Mouse (Mus musculus) neural tube, embryonic 12.5 days (tissue): ENCODE results near the gene Smarce1. TPM values are rescaled to one million over a fixed set of nuclear protein-coding genes. Genes with fewer than 3 reads are reported as not detected.

Source experiments
- ATAC-seq: fragments of 200-750 bp; cut with Nextera tagmentation; 2 replicates; pipeline ENCODE4 v1.8.0; 2017; ENCODE audit warnings: low read depth, mild to moderate bottlenecking, moderate TSS enrichment, moderate library complexity; ENCODE audit not compliant: low FRiP score
- H3K27ac ChIP-seq: fragments of 300-500 bp; sonication (generic); 2 replicates; pipeline ENCODE4 v1.5.1; 2016
- H3K27me3 ChIP-seq: fragments of 300-500 bp; sonication (generic); replicated peaks from 2 replicates; pipeline ENCODE4 v1.6.1; 2016; ENCODE audit warnings: mild to moderate bottlenecking
- H3K36me3 ChIP-seq: fragments of 300-500 bp; sonication (generic); 2 replicates; pipeline ENCODE4 v1.6.1; 2016; ENCODE audit warnings: mild to moderate bottlenecking
- H3K4me1 ChIP-seq: fragments of 300-500 bp; sonication (generic); 2 replicates; pipeline ENCODE4 v1.6.1; 2016
- H3K4me2 ChIP-seq: fragments of 300-500 bp; sonication (generic); replicated peaks from 2 replicates; pipeline ENCODE4 v1.6.1; 2016; ENCODE audit warnings: mild to moderate bottlenecking
- H3K4me3 ChIP-seq: fragments of 300-500 bp; sonication (generic); 2 replicates; pipeline ENCODE4 v1.5.1; 2016
- H3K9ac ChIP-seq: fragments of 300-500 bp; sonication (generic); 2 replicates; pipeline ENCODE4 v1.6.1; 2016; ENCODE audit warnings: mild to moderate bottlenecking
- H3K9me3 ChIP-seq: fragments of 300-500 bp; sonication (generic); 2 replicates; pipeline ENCODE4 v1.6.1; 2016; ENCODE audit warnings: mild to moderate bottlenecking
- WGBS: fragments of 180-500 bp; shearing (Covaris S2); methylation state at CpG from one replicate; pipeline ENCODE4 v1.1.7; 2016; 5-methylcytosine and 5-hydroxymethylcytosine counted together
- polyA plus RNA-seq: library from polyadenylated mRNA; unstranded; fragments of >200 nt; fragmentation: Nextera tagmentation; extraction: Ambion mirVana; gene quantifications from 2 replicates; pipeline ENCODE4 v1.2.1, GENCODE M21; 2016

Smarce1 gene
- polyA plus RNA-seq, 1 experiment from 2014 or later, result 348 TPM

DNA sequence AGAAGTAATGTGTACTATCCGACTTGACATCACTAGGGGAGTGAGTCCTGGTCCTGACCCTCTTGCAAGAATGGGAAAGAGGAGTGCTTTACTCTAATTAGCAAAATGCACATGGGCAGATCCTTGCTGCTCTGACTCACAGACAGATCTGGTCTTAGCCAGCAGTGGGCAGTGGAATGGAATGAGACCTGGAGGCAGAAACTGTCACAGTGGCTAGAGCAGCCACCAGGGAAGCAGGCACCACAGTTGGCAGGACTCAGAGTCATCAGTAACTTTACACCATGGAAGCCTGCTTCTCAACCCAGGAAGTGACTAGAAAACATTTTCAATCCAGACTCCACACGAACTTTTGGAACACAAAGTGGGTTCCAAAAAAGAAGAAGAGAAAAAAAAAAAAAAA lies 9.0 kb downstream of the Smarce1 start:
- ATAC-seq, result no peak

DNA sequence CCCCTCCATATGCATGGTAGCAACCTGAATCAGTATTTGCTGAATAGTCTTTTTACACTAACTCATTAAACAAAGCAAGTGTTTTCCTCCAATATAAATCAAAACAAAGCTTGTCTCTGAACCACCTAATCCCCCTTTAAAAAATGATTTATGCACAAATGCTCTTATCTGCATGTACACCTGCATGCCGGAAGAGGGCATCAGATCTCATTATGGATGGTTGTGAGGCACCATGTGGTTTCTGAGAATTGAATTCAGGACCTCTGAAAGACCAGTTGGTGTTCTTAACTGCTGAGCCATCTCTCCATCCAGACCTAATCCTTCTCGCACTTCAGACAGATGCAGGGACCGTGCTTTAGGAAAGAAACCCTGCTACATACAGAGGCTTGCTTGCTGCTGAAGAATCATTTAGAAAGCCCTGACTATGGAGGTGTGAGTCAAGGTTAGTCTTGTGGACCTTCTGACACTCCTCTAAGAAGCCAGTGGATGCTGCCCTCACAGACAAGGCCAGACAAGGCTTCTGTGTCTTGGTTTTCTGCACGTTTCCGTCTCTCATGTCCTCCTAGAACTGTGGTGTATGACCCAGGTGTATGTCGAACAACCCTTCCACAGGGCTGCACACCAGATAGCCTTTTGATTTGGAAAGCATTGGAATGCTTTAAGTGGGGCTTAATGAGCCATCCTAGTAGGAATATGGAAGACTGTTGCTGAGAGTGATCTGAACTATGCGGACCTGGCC lies 13.4 kb downstream of the Smarce1 start:
- no peak for ATAC-seq
- Histone ChIP-seq H3K4me3 (no peak overlapping the region), H3K9ac (no peak overlapping the region), H3K27ac (no peak overlapping the region), H3K9me3 (no peaks in the 10 kb centered on the region), H3K36me3 (peaks cover 86% of the 10 kb centered on the region), H3K27me3 (no peaks in the 10 kb centered on the region), H3K4me1 (no peaks in the 10 kb centered on the region), H3K4me2 (no peak overlapping the region)
- 95% methylated on average over 7 of the region's 7 CpGs for WGBS

More for the DNA sequence above, 9.0 kb downstream of the Smarce1 start:
- H3K27ac ChIP-seq, result no peak overlapping the region
- H3K4me3 ChIP-seq, result no peak overlapping the region
- H3K36me3 ChIP-seq, result peaks cover 77% of the 10 kb centered on the region
- WGBS, result 86% methylated on average over 2 of the region's 2 CpGs
- H3K4me1 ChIP-seq, result no peaks in the 10 kb centered on the region
- no peaks in the 10 kb centered on the region for H3K9me3 ChIP-seq
- no peaks in the 10 kb centered on the region for H3K27me3 ChIP-seq
- no peak overlapping the region for H3K9ac ChIP-seq
- no peak overlapping the region for H3K4me2 ChIP-seq

DNA sequence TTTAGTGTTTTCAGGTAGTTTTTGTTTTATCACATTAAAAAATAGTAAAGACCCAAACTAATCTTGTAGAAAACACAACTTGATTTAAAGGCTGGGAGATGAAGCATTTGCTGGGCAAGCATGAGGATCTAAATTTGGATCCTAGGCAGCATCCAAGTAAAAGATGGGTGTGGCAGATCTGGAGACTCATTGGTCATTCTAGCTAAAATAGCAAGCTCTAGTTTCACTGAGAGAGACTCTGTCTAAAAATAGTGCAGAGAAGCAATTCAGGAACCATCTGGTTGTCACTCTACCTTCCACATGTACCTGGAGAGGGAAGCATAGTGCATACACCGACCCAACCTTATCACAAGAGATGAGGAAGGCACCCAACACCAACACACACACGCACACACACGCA lies 14.6 kb downstream of the Smarce1 start:
- Histone ChIP-seq H3K9me3 (no peaks in the 10 kb centered on the region), H3K4me3 (no peak overlapping the region), H3K4me1 (no peaks in the 10 kb centered on the region), H3K27me3 (no peaks in the 10 kb centered on the region), H3K4me2 (no peak overlapping the region), H3K9ac (no peak overlapping the region), H3K27ac (no peak overlapping the region), H3K36me3 (peaks cover 87% of the 10 kb centered on the region)
- WGBS, result 98% methylated on average over 3 of the region's 3 CpGs
- ATAC-seq, result no peak

GRCm38 (mm10) chr11:99212693-99213092 lies 18.1 kb downstream of the Smarce1 start:
- Histone ChIP-seq H3K36me3 (peaks cover 77% of the 10 kb centered on the region), H3K4me2 (no peak overlapping the region), H3K9me3 (no peaks in the 10 kb centered on the region), H3K4me1 (no peaks in the 10 kb centered on the region), H3K4me3 (no peak overlapping the region), H3K9ac (no peak overlapping the region), H3K27ac (no peak overlapping the region), H3K27me3 (no peaks in the 10 kb centered on the region)
- no peak for ATAC-seq
- 86% methylated on average over 7 of the region's 7 CpGs for WGBS

DNA sequence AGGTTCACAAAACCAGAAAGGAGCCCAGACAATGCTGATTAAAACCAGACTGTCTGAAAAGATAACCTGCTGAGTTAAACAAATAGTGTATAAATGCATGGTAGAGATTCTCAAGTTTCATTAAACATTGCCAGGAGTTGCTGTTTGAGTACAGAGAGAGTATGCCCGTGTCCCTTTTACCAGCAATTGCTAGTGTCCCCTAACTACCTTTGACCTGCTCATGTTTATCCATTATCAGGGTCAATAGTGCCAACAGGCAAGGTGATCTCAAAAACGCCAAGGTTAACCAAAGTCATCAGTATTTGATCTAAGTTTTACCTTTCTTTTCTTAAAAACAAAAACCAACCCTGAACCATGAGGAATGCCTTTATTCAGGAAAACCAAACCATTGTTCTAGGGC lies 18.9 kb downstream of the Smarce1 start:
- H3K4me2 ChIP-seq, result no peak overlapping the region
- WGBS, result 86% methylated on average over 2 of the region's 2 CpGs
- no peak for ATAC-seq

GRCm38 (mm10) chr11:99208105-99208669 lies 22.6 kb downstream of the Smarce1 start:
- WGBS, result 80% methylated on average over 8 of the region's 8 CpGs
- Histone ChIP-seq H3K4me2 (no peak overlapping the region), H3K36me3 (peaks cover 33% of the 10 kb centered on the region), H3K4me1 (no peaks in the 10 kb centered on the region), H3K9ac (no peak overlapping the region), H3K4me3 (no peak overlapping the region), H3K27ac (no peak overlapping the region), H3K9me3 (no peaks in the 10 kb centered on the region), H3K27me3 (no peaks in the 10 kb centered on the region)
- ATAC-seq, result no peak

More for the DNA sequence above, 18.9 kb downstream of the Smarce1 start:
- Histone ChIP-seq H3K9me3 (no peaks in the 10 kb centered on the region), H3K27me3 (no peaks in the 10 kb centered on the region), H3K9ac (no peak overlapping the region), H3K27ac (no peak overlapping the region), H3K4me3 (no peak overlapping the region), H3K4me1 (no peaks in the 10 kb centered on the region), H3K36me3 (peaks cover 70% of the 10 kb centered on the region)

DNA sequence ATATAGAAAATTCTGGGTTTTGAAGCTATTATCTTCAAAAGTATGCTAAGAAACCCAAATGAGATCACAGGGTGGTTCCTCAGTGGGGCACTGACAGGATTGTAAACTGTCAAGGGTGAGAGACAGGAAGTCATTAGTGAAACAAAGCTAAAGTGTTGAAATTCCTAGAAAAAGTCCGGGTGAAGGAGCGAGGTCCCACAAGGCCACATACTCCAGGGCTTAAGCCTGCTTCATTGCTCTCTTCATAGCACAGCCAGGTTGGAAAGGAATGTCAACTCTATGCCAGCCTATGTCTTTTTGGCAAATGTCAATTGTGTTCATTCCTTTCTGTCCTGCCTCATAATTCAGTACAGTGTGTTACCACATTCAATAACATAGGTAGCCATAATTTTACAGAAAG lies 23.4 kb downstream of the Smarce1 start:
- Histone ChIP-seq H3K9ac (no peak overlapping the region), H3K4me3 (no peak overlapping the region), H3K4me1 (no peaks in the 10 kb centered on the region), H3K27ac (no peak overlapping the region), H3K27me3 (no peaks in the 10 kb centered on the region), H3K36me3 (peaks cover 26% of the 10 kb centered on the region), H3K4me2 (no peak overlapping the region), H3K9me3 (no peaks in the 10 kb centered on the region)
- ATAC-seq, result no peak
- WGBS, result 12% methylated on average over 2 of the region's 2 CpGs

- no peak overlapping the region for H3K4me3 ChIP-seq
- peaks cover 21% of the 10 kb centered on the region for H3K36me3 ChIP-seq
- H3K4me2 ChIP-seq, result no peak overlapping the region
- ATAC-seq, result no peak
- H3K27ac ChIP-seq, result no peak overlapping the region
- 44% methylated on average over 2 of the region's 2 CpGs for WGBS
- H3K9me3 ChIP-seq, result no peaks in the 10 kb centered on the region
- H3K27me3 ChIP-seq, result no peaks in the 10 kb centered on the region
- no peak overlapping the region for H3K9ac ChIP-seq
- no peaks in the 10 kb centered on the region for H3K4me1 ChIP-seq
Observed at GRCm38 (mm10) chr11:99206954-99207353, 23.9 kb downstream of the Smarce1 start.

DNA sequence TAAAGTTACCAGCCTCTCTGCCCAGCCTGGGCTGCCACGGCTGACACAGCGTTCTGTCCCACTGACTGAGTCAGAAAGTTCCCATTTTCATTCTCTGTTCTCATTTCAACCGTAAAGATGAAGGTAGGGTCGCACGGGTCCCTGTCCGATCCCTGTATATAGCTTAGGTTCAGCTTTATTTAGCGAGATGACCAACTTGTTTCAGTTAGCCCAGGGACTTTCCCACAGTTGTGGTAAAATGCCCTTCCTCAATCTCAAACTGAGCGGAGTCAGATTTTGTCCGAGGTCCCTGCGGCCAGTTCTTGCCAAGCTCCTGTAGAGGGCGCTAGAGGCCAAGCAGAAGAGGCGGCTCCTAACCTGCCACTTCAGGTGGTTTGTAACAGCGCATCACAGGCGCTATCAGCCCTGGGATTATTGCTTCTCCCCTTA lies 41.6 kb downstream of the Smarce1 start:
- Histone ChIP-seq H3K4me1 (no peaks in the 10 kb centered on the region), H3K9me3 (no peaks in the 10 kb centered on the region), H3K9ac (no peak overlapping the region), H3K4me3 (no peak overlapping the region), H3K36me3 (no peaks in the 10 kb centered on the region), H3K27me3 (no peaks in the 10 kb centered on the region), H3K27ac (no peak overlapping the region), H3K4me2 (no peak overlapping the region)
- ATAC-seq, result no peak
- WGBS, result 25% methylated on average over 14 of the region's 14 CpGs

DNA sequence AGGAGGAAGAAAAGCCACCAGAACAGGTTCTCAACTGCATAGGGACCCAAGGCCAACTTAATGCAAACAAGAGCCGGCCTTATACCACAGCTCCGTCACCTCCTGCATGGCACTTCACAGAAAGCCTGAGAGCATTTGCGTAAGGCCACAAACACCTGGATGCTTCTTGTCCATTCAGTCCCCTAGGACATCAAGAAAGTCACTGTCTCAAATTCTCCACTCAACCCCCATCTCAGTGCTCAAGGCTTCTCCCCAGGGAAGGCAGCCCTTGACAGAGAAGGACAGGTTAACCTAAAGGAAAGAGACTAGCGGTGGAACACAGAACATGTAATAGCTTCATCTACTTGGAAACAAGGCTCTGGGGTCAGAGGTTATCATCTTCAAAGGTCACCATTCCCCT lies 43.5 kb downstream of the Smarce1 start:
- Histone ChIP-seq H3K4me1 (peaks cover 7% of the 10 kb centered on the region; the same call in 1 of the 2 replicates), H3K4me2 (no peak overlapping the region), H3K36me3 (no peaks in the 10 kb centered on the region), H3K27ac (no peak overlapping the region), H3K9ac (no peak overlapping the region), H3K27me3 (no peaks in the 10 kb centered on the region), H3K9me3 (no peaks in the 10 kb centered on the region), H3K4me3 (no peak overlapping the region)
- 95% methylated on average over 4 of the region's 4 CpGs for WGBS
- no peak for ATAC-seq

GRCm38 (mm10) chr11:99186836-99187235 lies 44.0 kb downstream of the Smarce1 start:
- H3K4me3 ChIP-seq, result no peak overlapping the region

GRCm38 (mm10) chr11:99182575-99182974 lies 48.2 kb downstream of the Smarce1 start:
- 49% methylated on average over 11 of the region's 11 CpGs for WGBS
- no peak overlapping the region for H3K4me3 ChIP-seq
- peaks cover 10% of the 10 kb centered on the region; the same call in 1 of the 2 replicates for H3K4me1 ChIP-seq
- no peak overlapping the region for H3K9ac ChIP-seq
- 0 out of 2 replicates have a peak overlapping the region, but pooled peaks have one; percentile 3 for H3K4me2 ChIP-seq
- no peak overlapping the region for H3K27ac ChIP-seq
- ATAC-seq, result no peak
- no peaks in the 10 kb centered on the region for H3K27me3 ChIP-seq
- no peaks in the 10 kb centered on the region for H3K36me3 ChIP-seq
- no peaks in the 10 kb centered on the region for H3K9me3 ChIP-seq

More at GRCm38 (mm10) chr11:99186836-99187235, 44.0 kb downstream of the Smarce1 start:
- 75% methylated on average over 2 of the region's 2 CpGs for WGBS
- Histone ChIP-seq H3K27ac (no peak overlapping the region), H3K27me3 (no peaks in the 10 kb centered on the region), H3K9ac (no peak overlapping the region), H3K4me1 (peaks cover 10% of the 10 kb centered on the region; the same call in 1 of the 2 replicates), H3K9me3 (no peaks in the 10 kb centered on the region), H3K4me2 (no peak overlapping the region), H3K36me3 (no peaks in the 10 kb centered on the region)
- ATAC-seq, result no peak

DNA sequence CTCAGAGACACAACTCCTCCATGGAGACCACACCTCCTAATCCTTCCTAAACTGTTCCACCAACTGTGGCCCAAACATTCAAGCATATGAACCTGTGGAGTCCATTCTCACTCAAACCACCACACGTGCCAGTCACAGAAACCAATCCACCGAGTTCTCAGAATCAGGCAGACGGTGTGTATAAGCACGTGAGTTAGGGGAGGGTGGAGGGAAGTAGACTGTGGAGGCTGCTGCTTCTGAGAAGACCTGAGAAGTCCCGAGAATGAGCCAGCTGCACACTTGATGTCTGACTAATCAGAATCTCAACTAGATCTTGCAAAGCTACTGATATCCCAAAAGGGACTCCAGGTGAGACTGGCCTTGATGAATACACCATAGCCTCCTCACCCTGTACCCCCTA lies 50.7 kb downstream of the Smarce1 start:
- H3K9ac ChIP-seq, result no peak overlapping the region
- H3K27me3 ChIP-seq, result no peaks in the 10 kb centered on the region
- no peaks in the 10 kb centered on the region for H3K9me3 ChIP-seq
- no peak overlapping the region for H3K4me3 ChIP-seq
- ATAC-seq, result no peak
- no peak overlapping the region for H3K27ac ChIP-seq
- 88% methylated on average over 5 of the region's 5 CpGs for WGBS
- H3K4me1 ChIP-seq, result peaks cover 10% of the 10 kb centered on the region; the same call in 1 of the 2 replicates
- H3K36me3 ChIP-seq, result no peaks in the 10 kb centered on the region
- no peak overlapping the region for H3K4me2 ChIP-seq
